Mouse (Mus musculus) MEL (cell line): ENCODE results near the gene 2610528J11Rik. TPM values are rescaled to one million over a fixed set of nuclear protein-coding genes. Genes with fewer than 3 reads are reported as not detected.

Experiments used
- DNase-seq: peaks from one replicate; pipeline ENCODE4 v3.0.0; 2011; ENCODE audit warnings: low read depth, low spot score
- H3K27ac ChIP-seq: 2 replicates; pipeline ENCODE4 v1.5.1; 2012; ENCODE audit warnings: low read depth, mild to moderate bottlenecking, control low read depth, low read length, moderate library complexity; ENCODE audit not compliant: control insufficient read depth
- H3K27me3 ChIP-seq, 2 experiments: fragments of 150-350 bp in 1 of 2; sonication (generic) in 1 of 2; 2 replicates each; pipeline ENCODE4 v1.6.1; 2012; ENCODE audit warnings: low read length in 2 of 2, mild to moderate bottlenecking in 2 of 2, improper control_type of control experiment in 1 of 2, moderate library complexity in 1 of 2; ENCODE audit not compliant: insufficient read depth in 2 of 2, control insufficient read depth in 1 of 2
- H3K36me3 ChIP-seq, 2 experiments: 2 replicates each; pipeline ENCODE4 v1.6.1; 2012 to 2014; ENCODE audit warnings: low read length in 2 of 2, improper control_type of control experiment in 1 of 2, inconsistent platforms in 1 of 2, mild to moderate bottlenecking in 1 of 2; ENCODE audit not compliant: insufficient read depth in 2 of 2, control insufficient read depth in 1 of 2
- H3K4me1 ChIP-seq, 2 experiments: fragments of 150-350 bp in 1 of 2; sonication (generic) in 1 of 2; 2 replicates each; pipeline ENCODE4 v1.6.1; 2012; ENCODE audit warnings: low read length in 2 of 2, improper control_type of control experiment in 1 of 2, mild to moderate bottlenecking in 1 of 2; ENCODE audit not compliant: insufficient read depth in 2 of 2, control insufficient read depth in 1 of 2
- H3K4me3 ChIP-seq, 2 experiments: fragments of 150-350 bp in 1 of 2; sonication (generic) in 1 of 2; 2 replicates each; pipeline ENCODE4 v1.5.1; 2012; ENCODE audit warnings: low read depth in 2 of 2, low read length in 2 of 2, mild to moderate bottlenecking in 2 of 2, moderate library complexity in 2 of 2, control low read depth in 1 of 2, improper control_type of control experiment in 1 of 2; ENCODE audit not compliant: control insufficient read depth in 1 of 2, insufficient read depth in 1 of 2
- H3K79me2 ChIP-seq: 2 replicates; pipeline ENCODE4 v1.6.1; 2012; ENCODE audit warnings: mild to moderate bottlenecking, low read length, moderate library complexity; ENCODE audit not compliant: control insufficient read depth, poor library complexity, insufficient read depth
- H3K9ac ChIP-seq: 2 replicates; pipeline ENCODE4 v1.6.1; 2012; ENCODE audit warnings: low read depth, mild to moderate bottlenecking, control low read depth, low read length, moderate library complexity; ENCODE audit not compliant: control insufficient read depth, poor library complexity, severe bottlenecking
- H3K9me3 ChIP-seq: fragments of 150-350 bp; sonication (generic); replicated peaks from 2 replicates; pipeline ENCODE4 v1.6.1; 2012; ENCODE audit warnings: mild to moderate bottlenecking, low read length, improper control_type of control experiment, moderate library complexity; ENCODE audit not compliant: insufficient read depth
- BHLHE40 ChIP-seq: IDR thresholded peaks from 2 replicates; pipeline ENCODE4 v1.6.1; 2012; ENCODE audit warnings: low read depth, mild to moderate bottlenecking, inconsistent platforms, low read length, improper control_type of control experiment, borderline replicate concordance
- CHD1 ChIP-seq: IDR thresholded peaks from 2 replicates; pipeline ENCODE4 v1.6.1; 2012; ENCODE audit warnings: low read depth, mild to moderate bottlenecking, inconsistent platforms, low read length, improper control_type of control experiment
- CHD2 ChIP-seq: IDR thresholded peaks from 2 replicates; pipeline ENCODE4 v1.6.1; 2011; ENCODE audit warnings: low read length, improper control_type of control experiment
- CTCF ChIP-seq, 3 experiments: IDR thresholded peaks in 2 of 3; conservative IDR thresholded peaks in 1 of 3; 2 replicates each; pipeline ENCODE4 v1.5.1; 2011 to 2012; ENCODE audit warnings: low read length in 3 of 3, low read depth in 2 of 3, mild to moderate bottlenecking in 2 of 3, improper control_type of control experiment in 1 of 3, inconsistent platforms in 1 of 3, mixed read lengths in 1 of 3, moderate library complexity in 1 of 3; ENCODE audit not compliant: control insufficient read depth in 1 of 3, insufficient read depth in 1 of 3, poor library complexity in 1 of 3, severe bottlenecking in 1 of 3
- E2F4 ChIP-seq: IDR thresholded peaks from 2 replicates; pipeline ENCODE4 v1.6.1; 2011; ENCODE audit warnings: low read depth, low read length, improper control_type of control experiment, borderline replicate concordance
- ELF1 ChIP-seq: IDR thresholded peaks from 2 replicates; pipeline ENCODE4 v1.6.1; 2014; ENCODE audit warnings: low read depth, mild to moderate bottlenecking, inconsistent platforms, low read length, improper control_type of control experiment, moderate library complexity
- EP300 ChIP-seq, 2 experiments: IDR thresholded peaks; 2 replicates each; pipeline ENCODE4 v1.6.1; 2011; ENCODE audit warnings: improper control_type of control experiment in 2 of 2, low read length in 2 of 2, low read depth in 1 of 2, mild to moderate bottlenecking in 1 of 2
- ETS1 ChIP-seq: IDR thresholded peaks from 2 replicates; pipeline ENCODE4 v1.6.1; 2012; ENCODE audit warnings: low read depth, mild to moderate bottlenecking, inconsistent platforms, low read length, improper control_type of control experiment, moderate library complexity
- GABPA ChIP-seq: IDR thresholded peaks from 2 replicates; pipeline ENCODE4 v1.6.1; 2012; ENCODE audit warnings: low read depth, mild to moderate bottlenecking, inconsistent platforms, low read length, improper control_type of control experiment, moderate library complexity
- GATA1 ChIP-seq: IDR thresholded peaks from 2 replicates; pipeline ENCODE4 v1.6.1; 2011; ENCODE audit warnings: low read depth, low read length, improper control_type of control experiment
- HCFC1 ChIP-seq: IDR thresholded peaks from 2 replicates; pipeline ENCODE4 v1.6.1; 2012; ENCODE audit warnings: low read depth, mild to moderate bottlenecking, inconsistent platforms, low read length, improper control_type of control experiment, moderate library complexity
- KAT2A ChIP-seq: conservative IDR thresholded peaks from 2 replicates; pipeline ENCODE4 v1.6.1; 2012; ENCODE audit warnings: low read depth, low read length, improper control_type of control experiment, inconsistent platforms
- MAFK ChIP-seq: IDR thresholded peaks from 2 replicates; pipeline ENCODE4 v1.6.1; 2011; ENCODE audit warnings: low read depth, mild to moderate bottlenecking, low read length, improper control_type of control experiment, borderline replicate concordance
- MAX ChIP-seq: IDR thresholded peaks from 2 replicates; pipeline ENCODE4 v1.6.1; 2011; ENCODE audit warnings: low read length, improper control_type of control experiment
- MAZ ChIP-seq: IDR thresholded peaks from 2 replicates; pipeline ENCODE4 v1.6.1; 2012; ENCODE audit warnings: low read depth, mild to moderate bottlenecking, inconsistent platforms, low read length, improper control_type of control experiment
- MEF2A ChIP-seq: IDR thresholded peaks from 2 replicates; pipeline ENCODE4 v1.6.1; 2014; ENCODE audit warnings: low read depth, mild to moderate bottlenecking, inconsistent platforms, low read length, improper control_type of control experiment; ENCODE audit not compliant: poor library complexity, insufficient replicate concordance, severe bottlenecking; ENCODE audit errors: extremely low read depth
- MXI1 ChIP-seq: IDR thresholded peaks from 2 replicates; pipeline ENCODE4 v1.6.1; 2011; ENCODE audit warnings: mild to moderate bottlenecking, low read depth, low read length, improper control_type of control experiment
- MYB ChIP-seq: IDR thresholded peaks from 2 replicates; pipeline ENCODE4 v1.6.1; 2011; ENCODE audit warnings: mild to moderate bottlenecking, low read depth, low read length, improper control_type of control experiment
- MYC ChIP-seq: IDR thresholded peaks from 2 replicates; pipeline ENCODE4 v1.6.1; 2011; ENCODE audit warnings: low read depth, mild to moderate bottlenecking, low read length, improper control_type of control experiment, moderate library complexity
- NELFE ChIP-seq: IDR thresholded peaks from 2 replicates; pipeline ENCODE4 v1.6.1; 2011; ENCODE audit warnings: low read depth, low read length, improper control_type of control experiment
- NRF1 ChIP-seq: IDR thresholded peaks from 2 replicates; pipeline ENCODE4 v1.6.1; 2014; ENCODE audit warnings: low read depth, mild to moderate bottlenecking, inconsistent platforms, low read length, improper control_type of control experiment, moderate library complexity; ENCODE audit not compliant: poor library complexity, insufficient read depth, severe bottlenecking
- POLR2A ChIP-seq, 2 experiments: IDR thresholded peaks; 2 replicates each; pipeline ENCODE4 v1.6.1; 2011 to 2012; ENCODE audit warnings: low read length in 2 of 2, mild to moderate bottlenecking in 2 of 2, control low read depth in 1 of 2, improper control_type of control experiment in 1 of 2, low read depth in 1 of 2, moderate library complexity in 1 of 2; ENCODE audit not compliant: control insufficient read depth in 1 of 2, insufficient read depth in 1 of 2, poor library complexity in 1 of 2
- POLR2AphosphoS2 ChIP-seq: IDR thresholded peaks from 2 replicates; pipeline ENCODE4 v1.6.1; 2011; ENCODE audit warnings: low read length, improper control_type of control experiment
- POLR2AphosphoS5 ChIP-seq: IDR thresholded peaks from 2 replicates; pipeline ENCODE4 v1.6.1; 2012; ENCODE audit warnings: low read depth, borderline replicate concordance, mild to moderate bottlenecking, inconsistent platforms, low read length, moderate library complexity, mixed read lengths
- RAD21 ChIP-seq: IDR thresholded peaks from 2 replicates; pipeline ENCODE4 v1.6.1; 2011; ENCODE audit warnings: mild to moderate bottlenecking, low read depth, low read length, improper control_type of control experiment
- RCOR1 ChIP-seq: IDR thresholded peaks from 2 replicates; pipeline ENCODE4 v1.6.1; 2012; ENCODE audit warnings: low read depth, mild to moderate bottlenecking, inconsistent platforms, low read length, improper control_type of control experiment
- SIN3A ChIP-seq: IDR thresholded peaks from 2 replicates; pipeline ENCODE4 v1.6.1; 2012; ENCODE audit warnings: low read length, improper control_type of control experiment, inconsistent platforms
- SMC3 ChIP-seq: IDR thresholded peaks from 2 replicates; pipeline ENCODE4 v1.6.1; 2011; ENCODE audit warnings: low read depth, low read length, improper control_type of control experiment
- TAL1 ChIP-seq: IDR thresholded peaks from 2 replicates; pipeline ENCODE4 v1.6.1; 2012; ENCODE audit warnings: mild to moderate bottlenecking, inconsistent platforms, low read length, moderate library complexity, mixed read lengths
- TBP ChIP-seq: IDR thresholded peaks from 2 replicates; pipeline ENCODE4 v1.8.0; 2011; ENCODE audit warnings: low read depth, low read length, improper control_type of control experiment
- TCF12 ChIP-seq: IDR thresholded peaks from 2 replicates; pipeline ENCODE4 v1.6.1; 2014; ENCODE audit warnings: low read depth, mild to moderate bottlenecking, inconsistent platforms, low read length, improper control_type of control experiment, moderate library complexity
- UBTF ChIP-seq: IDR thresholded peaks from 2 replicates; pipeline ENCODE4 v1.6.1; 2012; ENCODE audit warnings: low read depth, mild to moderate bottlenecking, inconsistent platforms, low read length, improper control_type of control experiment, moderate library complexity, borderline replicate concordance; ENCODE audit not compliant: insufficient read depth
- USF1 ChIP-seq: IDR thresholded peaks from 2 replicates; pipeline ENCODE4 v1.6.1; 2014; ENCODE audit warnings: low read depth, mild to moderate bottlenecking, inconsistent platforms, low read length, improper control_type of control experiment, moderate library complexity
- USF2 ChIP-seq, 2 experiments: IDR thresholded peaks; 2 replicates each; pipeline ENCODE4 v1.6.1; 2011 to 2012; ENCODE audit warnings: improper control_type of control experiment in 2 of 2, low read length in 2 of 2, borderline replicate concordance in 1 of 2, inconsistent platforms in 1 of 2, low read depth in 1 of 2, mild to moderate bottlenecking in 1 of 2; ENCODE audit not compliant: insufficient read depth in 1 of 2
- ZC3H11A ChIP-seq: IDR thresholded peaks from 2 replicates; pipeline ENCODE4 v1.6.1; 2012; ENCODE audit warnings: low read depth, mild to moderate bottlenecking, inconsistent platforms, low read length, improper control_type of control experiment
- ZKSCAN1 ChIP-seq: IDR thresholded peaks from 2 replicates; pipeline ENCODE4 v1.6.1; 2012; ENCODE audit warnings: low read depth, mild to moderate bottlenecking, inconsistent platforms, low read length, improper control_type of control experiment, moderate library complexity
- ZMIZ1 ChIP-seq: IDR thresholded peaks from 2 replicates; pipeline ENCODE4 v1.6.1; 2012; ENCODE audit warnings: low read depth, mild to moderate bottlenecking, inconsistent platforms, low read length, improper control_type of control experiment, moderate library complexity
- ZNF384 ChIP-seq: IDR thresholded peaks from 2 replicates; pipeline ENCODE4 v1.6.1; 2012; ENCODE audit warnings: low read depth, mild to moderate bottlenecking, inconsistent platforms, low read length, improper control_type of control experiment
- polyA plus RNA-seq, 2 experiments: library from polyadenylated mRNA; stranded (reverse) in 1 of 2; unstranded in 1 of 2; fragments of >175 nt in 1 of 2; fragments of >200 nt in 1 of 2; gene quantifications; 2 replicates each; pipeline versions ENCODE4 v1.2.1 to v1.2.4; 2012; ENCODE audit warnings: low replicate concordance in 2 of 2, low read depth in 1 of 2; ENCODE audit not compliant: insufficient read length in 2 of 2, insufficient read depth in 1 of 2, missing spikeins in 1 of 2
- total RNA-seq: library from RNA; depleted of rRNA; stranded (reverse); fragments of 300-350 nt; gene quantifications from 2 replicates; pipeline ENCODE4 v1.2.3, GENCODE M21; 2012

2610528J11Rik gene
- total and polyA plus RNA-seq, 3 experiments = not detected

- Histone ChIP-seq H3K9ac (peak overlapping the region; percentile 51), H3K79me2 (no peaks in the 10 kb centered on the region; the same call in 1 of the 2 replicates), H3K27me3 (peaks cover 2 to 6% of the 10 kb centered on the region in 2 experiments; a peak in 2 of 4 replicates), H3K9me3 (no peaks in the 10 kb centered on the region), H3K27ac (peak overlapping the region; percentile 22; the same call in 1 of the 2 replicates), H3K36me3 (no peaks in the 10 kb centered on the region), H3K4me1 (peaks cover 0 to 4% of the 10 kb centered on the region in 2 experiments; a peak in 2 of 4 replicates), H3K4me3 (peak overlapping the region; percentile 57 to 95)
- peak; percentile 65 for DNase-seq
- TF ChIP-seq ELF1 = peak; percentile 46; the same call in 1 of the 2 replicates
- TF ChIP-seq POLR2AphosphoS2 = no peak
- no peak for TF ChIP-seq TCF12
- no peak for TF ChIP-seq POLR2A (IDR thresholded peaks at IDR 0.05; ENCODE audit: control insufficient read depth in 1 of 2, insufficient read depth in 1 of 2, low read depth in 1 of 2, low read length in 2 of 2, poor library complexity in 1 of 2)
- peak; percentile 45; the same call in 1 of the 2 replicates for TF ChIP-seq MAX
- no peak for TF ChIP-seq UBTF
- TF ChIP-seq TBP = no peak
- no peak for TF ChIP-seq GABPA
- no peak for TF ChIP-seq ZC3H11A
- TF ChIP-seq USF2 (IDR thresholded peaks at IDR 0.05; ENCODE audit: borderline replicate concordance in 1 of 2, insufficient read depth in 1 of 2, low read depth in 1 of 2, low read length in 2 of 2) = no peak
- no peak for TF ChIP-seq E2F4
- TF ChIP-seq POLR2AphosphoS5 = no peak
- no peak for TF ChIP-seq CHD1
- no peak for TF ChIP-seq RAD21
- TF ChIP-seq USF1 = no peak
- TF ChIP-seq ZKSCAN1 = no peak
- no peak for TF ChIP-seq GATA1
- no peak for TF ChIP-seq BHLHE40
- TF ChIP-seq RCOR1 = no peak
- TF ChIP-seq MYB = no peak
- TF ChIP-seq NRF1 = no peak
- TF ChIP-seq MAZ = no peak
- TF ChIP-seq ETS1 = no peak
- TF ChIP-seq HCFC1 = no peak
- no peak for TF ChIP-seq TAL1
- no peak for TF ChIP-seq ZMIZ1
- TF ChIP-seq MXI1 = peak; percentile 85
- no peak for TF ChIP-seq SMC3
- TF ChIP-seq KAT2A = no peak
- TF ChIP-seq ZNF384 = no peak
- TF ChIP-seq EP300 (IDR thresholded peaks at IDR 0.05; ENCODE audit: low read depth in 1 of 2, low read length in 2 of 2) = no peak
- TF ChIP-seq MYC = peak; percentile 45; the same call in 1 of the 2 replicates
- peak; percentile 10; the same call in 1 of the 2 replicates for TF ChIP-seq SIN3A
- TF ChIP-seq CTCF (IDR thresholded peaks at IDR 0.05 in 2 of 3, conservative IDR thresholded peaks at IDR 0.05 in 1 of 3; ENCODE audit: control insufficient read depth in 1 of 3, insufficient read depth in 1 of 3, low read depth in 2 of 3, low read length in 3 of 3, poor library complexity in 1 of 3, severe bottlenecking in 1 of 3) = no peak
- TF ChIP-seq CHD2 = no peak
- TF ChIP-seq MAFK = no peak
- TF ChIP-seq MEF2A = no peak
- no peak for TF ChIP-seq NELFE
These were observed 16.3 kb downstream of the 2610528J11Rik start for GRCm38 (mm10) chr4:118543158-118543530.
